In the genomic region with DNA sequence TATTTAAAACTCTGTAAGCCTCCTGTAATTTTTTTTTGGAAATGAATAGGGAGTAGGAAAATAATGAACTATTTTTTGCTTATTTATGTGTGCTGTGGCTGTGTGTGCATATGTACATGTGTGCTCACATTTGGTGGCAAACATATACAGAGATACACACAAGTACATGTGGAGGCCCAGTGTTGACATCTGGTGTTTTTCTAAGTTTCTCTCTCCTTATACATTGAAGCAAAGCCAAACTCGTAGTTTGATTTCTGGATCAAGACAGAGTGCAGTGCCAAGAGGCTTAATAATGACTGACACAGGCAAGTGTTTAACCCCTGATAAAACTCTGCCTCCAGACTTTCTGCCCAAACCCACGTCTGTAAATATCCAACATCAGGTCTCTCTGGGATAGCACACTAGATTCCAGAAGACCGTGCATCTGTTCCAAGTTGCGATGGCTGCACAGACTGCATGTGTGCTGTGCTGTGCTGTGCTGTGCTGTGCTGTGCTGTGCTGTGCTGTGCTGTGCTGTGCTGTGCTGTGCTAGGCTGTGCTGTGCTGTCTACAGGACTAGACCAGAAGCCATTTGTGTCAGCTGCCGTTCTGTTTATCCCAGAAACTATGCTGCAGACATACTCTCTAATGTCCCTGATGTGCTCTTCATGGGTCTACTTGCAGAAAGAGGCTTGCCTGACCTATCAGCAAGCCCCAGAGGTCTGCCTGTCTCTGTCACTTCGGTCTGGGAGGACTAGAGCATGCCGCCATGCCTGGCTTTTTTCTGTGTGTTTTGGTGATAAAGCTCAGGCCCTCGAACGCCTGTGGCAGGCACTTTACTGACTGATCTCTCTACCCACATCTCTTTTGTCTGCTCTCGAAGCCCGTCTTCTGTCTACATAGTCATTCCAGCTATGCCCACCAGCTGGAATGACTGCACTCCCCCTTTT, we compare ENCODE assay signal across 13 mouse cellular contexts.
A peak's percentile ranks its signal among the peaks of the same experiment; 100 is the strongest.
DNase-seq lines count a peak whose midpoint lies in the region; ATAC-seq and TF ChIP-seq lines count a peak whose summit lies in the region.
"Had no signal": no experiment of that assay in that cellular context is flagged by ENCODE, and none has a peak within 500 bp of the region (broad histone marks: within the 10 kb centered on the region; RNA-seq: fewer than 3 reads in every experiment).

No protein-coding gene starts in this region.

- H3K4me1 ChIP-seq in hindbrain, embryonic 10.5 days (replicated peaks), result peaks cover 85% of the 10 kb centered on the region
- peaks cover 67% of the 10 kb centered on the region for H3K4me1 ChIP-seq in hindbrain, embryonic 12.5 days
- H3K4me1 ChIP-seq in midbrain, embryonic 12.5 days, result peaks cover 61% of the 10 kb centered on the region
- peaks cover 46% of the 10 kb centered on the region for H3K4me1 ChIP-seq in midbrain, embryonic 15.5 days
- H3K4me1 ChIP-seq in limb, embryonic 14.5 days (ENCODE audit: control insufficient read depth, insufficient read depth, low read length), result peaks cover 26% of the 10 kb centered on the region

- no peak overlapping the region for H3K4me3 ChIP-seq in hindbrain, embryonic 10.5 days
- H3K4me3 ChIP-seq in hindbrain, embryonic 12.5 days, result no peak overlapping the region
- H3K4me3 ChIP-seq in midbrain, embryonic 12.5 days, result no peak overlapping the region
- H3K4me3 ChIP-seq in midbrain, embryonic 15.5 days, result no peak overlapping the region
- no peak overlapping the region for H3K4me3 ChIP-seq in limb, embryonic 14.5 days (replicated peaks; ENCODE audit: low read length)
- H3K4me3 ChIP-seq in gastrocnemius, adult 2 months, result no peak overlapping the region

- TF ChIP-seq CTCF in gastrocnemius, adult 2 months (IDR thresholded peaks at IDR 0.05), result no peak

- H3K9ac ChIP-seq in hindbrain, embryonic 12.5 days, result no peak overlapping the region
- H3K9ac ChIP-seq in midbrain, embryonic 12.5 days (replicated peaks), result no peak overlapping the region
- no peak overlapping the region for H3K9ac ChIP-seq in midbrain, embryonic 15.5 days
- H3K9ac ChIP-seq in limb, embryonic 14.5 days (ENCODE audit: low read depth, low read length, severe bottlenecking), result no peak overlapping the region

- no peaks in the 10 kb centered on the region for H3K27me3 ChIP-seq in hindbrain, embryonic 10.5 days (ENCODE audit: insufficient read depth, poor library complexity, severe bottlenecking)
- no peaks in the 10 kb centered on the region for H3K27me3 ChIP-seq in hindbrain, embryonic 12.5 days
- H3K27me3 ChIP-seq in midbrain, embryonic 12.5 days, result no peaks in the 10 kb centered on the region
- H3K27me3 ChIP-seq in midbrain, embryonic 15.5 days (replicated peaks), result no peaks in the 10 kb centered on the region
- no peaks in the 10 kb centered on the region for H3K27me3 ChIP-seq in limb, embryonic 14.5 days (ENCODE audit: control insufficient read depth, insufficient read depth, low read length)
- H3K27me3 ChIP-seq: CH12.LX, Patski had no signal

- no peak for TF ChIP-seq POLR2A in limb, embryonic 14.5 days (IDR thresholded peaks at IDR 0.05; ENCODE audit: borderline replicate concordance, extremely low read depth, insufficient read depth, insufficient read length)

- no peaks in the 10 kb centered on the region for H3K9me3 ChIP-seq in hindbrain, embryonic 10.5 days
- no peaks in the 10 kb centered on the region for H3K9me3 ChIP-seq in hindbrain, embryonic 12.5 days (replicated peaks)
- H3K9me3 ChIP-seq in midbrain, embryonic 12.5 days, result no peaks in the 10 kb centered on the region
- H3K9me3 ChIP-seq in midbrain, embryonic 15.5 days, result no peaks in the 10 kb centered on the region
- H3K9me3 ChIP-seq in limb, embryonic 14.5 days (ENCODE audit: control insufficient read depth, low read length), result no peaks in the 10 kb centered on the region

- 81% methylated on average over 11 of the region's 11 CpGs for WGBS in hindbrain, embryonic 10.5 days
- 67% methylated on average over 11 of the region's 11 CpGs for WGBS in hindbrain, embryonic 12.5 days
- WGBS in midbrain, embryonic 12.5 days, result 75% methylated on average over 11 of the region's 11 CpGs
- 57% methylated on average over 11 of the region's 11 CpGs for WGBS in midbrain, embryonic 15.5 days
- WGBS in limb, embryonic 14.5 days, result 65% methylated on average over 11 of the region's 11 CpGs

- H3K27ac ChIP-seq in hindbrain, embryonic 10.5 days, result peak overlapping the region; percentile 84; the same call in 1 of the 2 replicates
- no peak overlapping the region for H3K27ac ChIP-seq in hindbrain, embryonic 12.5 days
- H3K27ac ChIP-seq in midbrain, embryonic 12.5 days (replicated peaks), result peak overlapping the region; percentile 46
- H3K27ac ChIP-seq in midbrain, embryonic 15.5 days, result no peak overlapping the region
- H3K27ac ChIP-seq in limb, embryonic 14.5 days (replicated peaks; ENCODE audit: low read depth, low read length), result peak overlapping the region; percentile 68
- H3K27ac ChIP-seq in gastrocnemius, adult 2 months, result no peak overlapping the region

- H3K36me3 ChIP-seq in hindbrain, embryonic 10.5 days, result peaks cover 7% of the 10 kb centered on the region
- no peaks in the 10 kb centered on the region for H3K36me3 ChIP-seq in hindbrain, embryonic 12.5 days
- no peaks in the 10 kb centered on the region for H3K36me3 ChIP-seq in midbrain, embryonic 12.5 days
- no peaks in the 10 kb centered on the region for H3K36me3 ChIP-seq in midbrain, embryonic 15.5 days (replicated peaks)
- peaks cover 9% of the 10 kb centered on the region; the same call in 1 of the 2 replicates for H3K36me3 ChIP-seq in limb, embryonic 14.5 days (ENCODE audit: control insufficient read depth, insufficient read depth, low read length)

- DNase-seq in hindbrain, embryonic 10.5 days (ENCODE audit: low spot score), result no peak
- DNase-seq in limb, embryonic 14.5 days (ENCODE audit: low spot score), result peak; percentile 80
- DNase-seq in left cerebral cortex, postnatal 36 days (ENCODE audit: low spot score in 2 of 2), result no peak
- no peak for DNase-seq in gastrocnemius, adult 2 months
- DNase-seq: cerebellum, adult 9-11 months; kidney, adult 2 months; lung, adult 2 months; thymus, postnatal 4 days had no signal

- ATAC-seq in hindbrain, embryonic 12.5 days (ENCODE audit: low FRiP score), result no peak
- ATAC-seq in midbrain, embryonic 12.5 days (ENCODE audit: low FRiP score, low read depth), result no peak
- ATAC-seq in midbrain, embryonic 15.5 days (replicated peaks), result no peak
- peak; percentile 67 for ATAC-seq in limb, embryonic 14.5 days (ENCODE audit: low FRiP score, low read depth)
- ATAC-seq: Patski had no signal

- H3K4me2 ChIP-seq in hindbrain, embryonic 12.5 days (replicated peaks), result no peak overlapping the region
- H3K4me2 ChIP-seq in midbrain, embryonic 12.5 days (replicated peaks), result no peak overlapping the region
- H3K4me2 ChIP-seq in midbrain, embryonic 15.5 days, result no peak overlapping the region
- no peak overlapping the region for H3K4me2 ChIP-seq in limb, embryonic 14.5 days (replicated peaks; ENCODE audit: low read depth, low read length, severe bottlenecking)

- intact Hi-C loops in left cerebral cortex, postnatal 36 days (cut with DNase I), result no loop called here
- intact Hi-C loops in gastrocnemius, adult 2 months (cut with DNase I), result no loop called here

Comparison
In these comparisons a context has a peak if more than half of its experiments do, and no peak if none do; other contexts are left out.
1. H3K27ac ChIP-seq: peak in hindbrain, embryonic 10.5 days (single experiment), midbrain, embryonic 12.5 days (single experiment) and limb, embryonic 14.5 days (single experiment); none in hindbrain, embryonic 12.5 days (single experiment), midbrain, embryonic 15.5 days (single experiment) and gastrocnemius, adult 2 months (single experiment).